Mouse (Mus musculus) midbrain, embryonic 10.5 days (tissue): ENCODE measurements around the gene Atg7. TPM values are rescaled to one million over a fixed set of nuclear protein-coding genes. Genes with fewer than 3 reads are reported as not detected.

ENCODE experiments used
- DNase-seq: peaks from one replicate; pipeline ENCODE4 v3.0.0-alpha.2; 2017; ENCODE audit warnings: low spot score
- H3K27ac ChIP-seq: fragments of 300-500 bp; sonication (generic); replicated peaks from 2 replicates; pipeline ENCODE4 v1.5.1; 2016; ENCODE audit warnings: mild to moderate bottlenecking
- H3K27me3 ChIP-seq: fragments of 300-500 bp; sonication (generic); 2 replicates; pipeline ENCODE4 v1.6.1; 2016; ENCODE audit warnings: low read depth, mild to moderate bottlenecking; ENCODE audit not compliant: poor library complexity, severe bottlenecking
- H3K36me3 ChIP-seq: fragments of 300-500 bp; sonication (generic); 2 replicates; pipeline ENCODE4 v1.6.1; 2016; ENCODE audit warnings: mild to moderate bottlenecking, moderate library complexity
- H3K4me1 ChIP-seq: fragments of 300-500 bp; sonication (generic); 2 replicates; pipeline ENCODE4 v1.6.1; 2016
- H3K4me3 ChIP-seq: fragments of 300-500 bp; sonication (generic); 2 replicates; pipeline ENCODE4 v1.5.1; 2016; ENCODE audit warnings: mild to moderate bottlenecking, moderate library complexity
- H3K9me3 ChIP-seq: fragments of 300-500 bp; sonication (generic); replicated peaks from 2 replicates; pipeline ENCODE4 v1.6.1; 2016; ENCODE audit warnings: mild to moderate bottlenecking
- WGBS: fragments of 180-500 bp; shearing (Covaris S2); methylation state at CpG from one replicate; pipeline ENCODE4 v1.1.7; 2016; 5-methylcytosine and 5-hydroxymethylcytosine counted together
- polyA plus RNA-seq: library from polyadenylated mRNA; unstranded; fragments of >200 nt; fragmentation: Nextera tagmentation; extraction: Ambion mirVana; gene quantifications from 2 replicates; pipeline ENCODE4 v1.2.1, GENCODE M21; 2016

Atg7 gene
- polyA plus RNA-seq, 1 experiment from 2014 or later, result 22.4 TPM

DNA sequence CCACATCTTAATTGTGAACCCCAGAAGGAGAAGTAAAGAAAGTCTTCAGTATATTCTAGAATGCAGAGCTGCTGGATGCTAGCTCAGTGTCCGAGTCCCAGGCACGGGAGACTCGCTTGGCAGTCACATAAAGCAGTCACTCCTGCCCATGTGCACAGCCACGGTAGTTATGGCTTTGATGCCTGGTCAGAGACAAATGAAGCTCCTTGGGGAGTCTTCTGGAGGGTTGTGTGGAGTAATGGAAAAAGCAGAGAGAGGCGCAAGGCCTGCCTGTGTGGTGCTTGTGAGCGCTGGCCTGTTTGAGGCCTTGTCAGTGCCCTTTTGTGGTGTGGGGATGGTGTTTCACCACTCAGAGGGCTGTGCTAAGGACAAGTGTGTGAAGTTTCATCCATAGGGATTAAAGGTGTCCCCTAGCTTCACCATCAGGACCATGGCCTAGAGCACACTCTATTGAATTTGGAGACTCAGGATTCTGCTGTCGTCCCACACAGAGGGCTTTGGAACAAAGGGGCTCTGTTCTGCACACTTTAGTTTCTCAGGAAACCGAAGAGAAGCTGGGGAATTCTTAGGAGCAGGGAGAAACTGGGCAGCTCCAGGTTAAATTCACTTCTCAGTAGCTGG, 161.1 kb downstream of the Atg7 start:
- peak overlapping the region; percentile 77 for H3K27ac ChIP-seq
- no peak for DNase-seq
- no peak overlapping the region for H3K4me3 ChIP-seq
- H3K4me1 ChIP-seq, result peaks cover 20% of the 10 kb centered on the region
- 60% methylated on average over 8 of the region's 8 CpGs for WGBS
- H3K27me3 ChIP-seq, result no peaks in the 10 kb centered on the region
- H3K9me3 ChIP-seq, result no peaks in the 10 kb centered on the region
- no peaks in the 10 kb centered on the region for H3K36me3 ChIP-seq

DNA sequence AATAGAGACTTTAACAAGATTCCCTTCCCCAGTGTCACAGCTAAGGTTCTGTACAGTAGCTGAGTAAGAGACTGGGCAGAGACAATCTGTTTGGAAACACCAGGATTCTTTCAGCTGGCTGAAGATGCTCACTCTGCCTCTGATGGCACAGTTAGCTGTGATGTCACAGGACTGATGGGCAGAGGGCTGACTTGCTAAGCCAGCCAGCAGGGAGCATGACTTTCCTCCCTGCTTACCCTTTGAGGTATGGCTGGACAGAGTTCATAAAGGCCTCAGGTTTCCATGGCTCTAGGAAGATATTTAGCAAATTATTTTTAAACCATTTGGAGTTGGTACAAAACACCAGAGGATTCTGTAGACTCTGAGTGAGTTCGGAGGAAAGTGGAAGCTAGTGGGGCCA, 162.0 kb downstream of the Atg7 start:
- no peaks in the 10 kb centered on the region for H3K36me3 ChIP-seq
- peaks cover 20% of the 10 kb centered on the region for H3K4me1 ChIP-seq
- H3K9me3 ChIP-seq, result no peaks in the 10 kb centered on the region
- no peaks in the 10 kb centered on the region for H3K27me3 ChIP-seq
- no peak for DNase-seq
- 70% methylated on average over 1 of the region's 1 CpGs for WGBS
- no peak overlapping the region for H3K4me3 ChIP-seq
- H3K27ac ChIP-seq, result 0 out of 2 replicates have a peak overlapping the region, but pooled peaks have one; percentile 52

DNA sequence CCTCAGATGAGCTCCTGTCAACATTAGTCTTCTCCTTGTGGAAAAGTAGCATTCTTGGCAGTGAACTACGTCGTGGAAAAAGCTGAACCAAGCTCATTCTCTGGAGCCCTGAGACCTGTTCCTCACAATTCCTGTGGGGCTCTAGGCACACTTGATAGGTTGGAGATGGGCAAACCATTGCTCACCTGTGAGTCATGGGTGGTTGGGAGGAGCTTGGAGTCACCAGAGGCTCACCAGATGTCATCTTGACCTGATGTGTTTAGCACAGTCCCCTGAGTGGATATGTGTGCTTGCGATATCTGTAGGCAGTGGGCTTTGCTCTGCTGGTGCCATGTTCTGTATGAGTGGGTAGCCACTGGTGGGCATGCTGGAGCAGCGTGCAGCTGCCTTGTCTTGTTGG, 163.0 kb downstream of the Atg7 start:
- Histone ChIP-seq H3K4me1 (peaks cover 20% of the 10 kb centered on the region), H3K4me3 (no peak overlapping the region), H3K27me3 (no peaks in the 10 kb centered on the region), H3K9me3 (no peaks in the 10 kb centered on the region), H3K27ac (no peak overlapping the region), H3K36me3 (no peaks in the 10 kb centered on the region)
- no peak for DNase-seq
- 94% methylated on average over 4 of the region's 4 CpGs for WGBS

DNA sequence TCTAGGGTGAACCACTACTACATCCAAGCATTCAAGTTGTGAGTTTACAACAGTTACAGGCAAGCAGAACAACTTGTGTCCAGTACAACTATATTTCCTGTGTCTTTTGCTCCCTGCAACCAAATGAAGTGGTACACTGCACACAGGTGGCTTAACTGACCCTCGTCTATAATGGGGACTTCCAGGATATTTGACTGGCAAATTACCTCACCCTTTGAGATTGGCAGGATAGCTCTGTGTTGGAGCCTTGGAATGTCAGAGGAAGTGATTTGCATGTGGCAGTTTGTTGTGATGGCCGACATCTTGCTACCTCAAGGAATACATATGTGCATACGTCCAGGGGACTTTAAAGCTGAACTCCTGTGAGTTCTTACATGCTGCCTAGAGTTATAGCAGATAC, 164.6 kb downstream of the Atg7 start:
- no peaks in the 10 kb centered on the region for H3K9me3 ChIP-seq
- 85% methylated on average over 3 of the region's 3 CpGs for WGBS
- no peaks in the 10 kb centered on the region for H3K36me3 ChIP-seq

DNA sequence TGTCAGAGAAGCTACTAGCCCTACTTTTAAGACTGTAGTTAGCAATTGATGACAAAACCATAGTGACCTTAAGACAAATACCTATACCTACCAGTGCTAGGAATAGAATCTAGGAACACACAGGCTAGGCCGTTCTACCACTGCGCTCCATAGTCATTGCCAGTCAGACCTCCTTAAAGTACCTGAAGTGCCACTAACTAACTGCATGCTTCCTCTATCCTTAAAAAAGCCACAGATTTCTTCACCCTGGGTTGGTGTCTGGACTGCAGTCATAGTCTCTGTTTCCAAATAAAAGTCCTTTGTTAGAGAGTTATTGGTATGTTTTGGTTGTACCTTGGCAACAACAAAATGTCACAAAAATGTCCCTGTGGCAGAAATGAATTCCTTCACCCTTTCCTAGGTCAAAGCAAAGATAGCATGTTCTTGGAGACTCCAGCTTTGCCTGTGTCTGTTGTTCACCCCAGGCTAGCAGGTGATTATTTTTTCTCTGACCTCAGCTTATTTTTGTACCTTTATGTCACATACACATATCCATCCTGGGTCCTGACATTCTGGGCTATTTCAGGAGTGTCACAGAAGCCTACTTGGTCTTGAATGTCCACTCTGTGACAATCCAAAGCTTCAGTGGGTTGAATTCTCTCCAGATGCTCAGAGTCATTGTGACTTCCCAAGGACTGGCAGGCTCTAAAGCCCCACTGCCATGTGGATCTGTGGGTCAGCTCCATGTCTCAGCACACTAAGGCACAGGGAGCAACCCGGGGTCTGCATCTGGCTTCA, 165.9 kb downstream of the Atg7 start:
- Histone ChIP-seq H3K4me1 (peaks cover 15% of the 10 kb centered on the region), H3K4me3 (no peak overlapping the region), H3K9me3 (no peaks in the 10 kb centered on the region), H3K27me3 (no peaks in the 10 kb centered on the region), H3K27ac (no peak overlapping the region), H3K36me3 (no peaks in the 10 kb centered on the region)
- WGBS, result 91% methylated on average over 3 of the region's 3 CpGs
- no peak for DNase-seq

More for the DNA sequence above, 164.6 kb downstream of the Atg7 start:
- Histone ChIP-seq H3K4me3 (no peak overlapping the region), H3K27me3 (no peaks in the 10 kb centered on the region), H3K4me1 (peaks cover 20% of the 10 kb centered on the region), H3K27ac (no peak overlapping the region)
- DNase-seq, result no peak

DNA sequence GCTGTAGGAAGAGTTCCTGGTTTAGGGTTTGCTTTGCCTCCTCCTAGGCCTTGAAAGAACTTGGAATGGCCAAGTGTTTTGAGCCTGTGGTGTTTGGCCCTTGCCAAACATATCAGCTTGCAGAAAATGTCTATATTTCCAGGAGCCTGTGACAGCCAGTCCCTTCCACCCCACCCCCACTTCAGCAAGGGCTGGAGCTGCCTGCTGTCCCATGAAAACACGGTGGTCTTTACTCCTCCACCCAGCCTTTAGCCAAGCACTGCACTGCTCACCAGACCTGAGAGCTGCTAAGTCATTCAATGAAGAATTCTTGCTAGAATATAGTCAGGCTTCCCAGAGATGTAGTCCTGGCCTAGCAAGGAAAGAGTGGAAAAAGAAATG, 166.5 kb downstream of the Atg7 start:
- no peak for DNase-seq
- Histone ChIP-seq H3K36me3 (no peaks in the 10 kb centered on the region), H3K9me3 (no peaks in the 10 kb centered on the region), H3K27ac (no peak overlapping the region), H3K4me1 (peaks cover 10% of the 10 kb centered on the region), H3K4me3 (no peak overlapping the region), H3K27me3 (no peaks in the 10 kb centered on the region)
- WGBS, result 69% methylated on average over 1 of the region's 1 CpGs

DNA sequence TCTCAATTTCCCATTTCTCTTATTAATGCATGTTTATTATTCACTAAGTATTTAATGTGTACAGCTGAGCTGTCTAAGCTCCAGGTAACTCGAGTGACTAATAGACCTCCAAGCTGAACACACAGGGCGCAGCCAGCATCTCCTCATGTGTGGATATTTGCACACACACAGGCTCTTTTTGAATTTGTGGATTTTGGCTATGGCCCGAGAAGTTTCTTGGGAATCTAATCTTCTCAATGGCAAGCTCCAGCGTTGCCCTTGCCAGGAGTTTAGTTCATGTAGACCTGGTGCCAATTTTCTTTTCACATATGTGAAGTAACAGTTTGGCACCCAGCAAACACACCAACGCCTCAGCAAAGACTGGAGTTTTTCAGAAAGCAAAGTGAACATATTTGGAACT, 169.4 kb downstream of the Atg7 start:
- H3K4me1 ChIP-seq, result peaks cover 4% of the 10 kb centered on the region
- H3K27ac ChIP-seq, result no peak overlapping the region
- H3K27me3 ChIP-seq, result no peaks in the 10 kb centered on the region
- H3K36me3 ChIP-seq, result no peaks in the 10 kb centered on the region
- DNase-seq, result no peak
- no peaks in the 10 kb centered on the region for H3K9me3 ChIP-seq
- H3K4me3 ChIP-seq, result no peak overlapping the region
- WGBS, result 90% methylated on average over 5 of the region's 5 CpGs

DNA sequence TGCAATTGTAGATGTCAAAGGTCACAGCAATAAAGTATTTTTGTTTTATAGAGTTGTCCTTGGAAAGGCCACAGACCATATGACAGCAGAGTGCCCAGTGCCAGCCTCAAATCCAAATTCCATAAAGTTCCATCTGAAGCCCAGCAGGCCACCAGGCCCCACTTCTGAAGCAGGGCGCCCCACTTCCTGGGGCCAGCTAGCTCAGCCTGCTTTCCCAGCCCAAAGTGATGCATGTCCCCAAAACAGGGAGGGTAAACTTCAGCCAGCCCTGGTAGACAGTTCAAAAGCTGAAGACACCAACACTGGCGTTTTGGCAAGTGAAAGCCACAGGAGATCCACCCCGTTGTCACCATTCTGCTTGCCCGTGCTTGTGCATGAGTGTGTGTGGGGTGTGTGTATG, 169.9 kb downstream of the Atg7 start:
- whole genome bisulfite sequencing, result 90% methylated on average over 4 of the region's 4 CpGs
- H3K27me3 ChIP-seq, result no peaks in the 10 kb centered on the region
- H3K4me3 ChIP-seq, result no peak overlapping the region
- H3K4me1 ChIP-seq, result peaks cover 8% of the 10 kb centered on the region
- H3K9me3 ChIP-seq, result no peaks in the 10 kb centered on the region
- no peaks in the 10 kb centered on the region for H3K36me3 ChIP-seq
- no peak for DNase-seq
- no peak overlapping the region for H3K27ac ChIP-seq

DNA sequence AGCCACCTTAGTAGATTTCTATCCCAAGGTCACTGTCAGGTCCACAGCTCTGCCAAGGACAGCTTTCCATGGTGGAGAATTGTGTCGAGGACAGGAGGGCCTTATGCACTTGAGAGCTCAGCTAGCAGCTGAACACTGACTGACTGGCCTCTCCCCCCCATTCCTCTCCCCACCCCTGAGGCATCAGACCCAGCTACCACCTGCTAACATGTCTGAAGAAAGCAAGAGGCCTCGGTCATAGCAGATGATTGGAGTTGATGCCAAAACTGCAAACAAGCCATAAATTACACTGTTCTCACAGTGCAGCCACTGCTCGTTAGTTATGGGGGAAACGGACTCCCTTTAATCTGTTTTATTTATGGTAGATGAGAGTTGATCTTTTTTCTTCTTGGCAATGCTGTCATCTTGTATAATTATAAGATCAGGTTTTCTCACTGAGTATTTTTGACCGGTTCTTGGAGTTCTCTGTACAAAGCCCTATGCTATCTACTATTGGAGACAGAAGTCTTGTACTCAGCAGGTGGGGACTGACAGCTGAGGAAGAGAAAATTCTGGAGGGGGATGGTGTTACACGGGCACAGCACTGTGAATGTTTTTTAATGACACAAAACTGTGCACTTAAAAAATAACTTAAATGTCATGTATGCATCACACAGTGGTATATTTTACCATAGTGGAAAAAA, 171.4 kb downstream of the Atg7 start:
- Histone ChIP-seq H3K27me3 (no peaks in the 10 kb centered on the region), H3K36me3 (no peaks in the 10 kb centered on the region), H3K9me3 (no peaks in the 10 kb centered on the region), H3K4me3 (no peak overlapping the region), H3K4me1 (peaks cover 22% of the 10 kb centered on the region), H3K27ac (no peak overlapping the region)
- no peak for DNase-seq
- WGBS, result 91% methylated on average over 6 of the region's 6 CpGs

DNA sequence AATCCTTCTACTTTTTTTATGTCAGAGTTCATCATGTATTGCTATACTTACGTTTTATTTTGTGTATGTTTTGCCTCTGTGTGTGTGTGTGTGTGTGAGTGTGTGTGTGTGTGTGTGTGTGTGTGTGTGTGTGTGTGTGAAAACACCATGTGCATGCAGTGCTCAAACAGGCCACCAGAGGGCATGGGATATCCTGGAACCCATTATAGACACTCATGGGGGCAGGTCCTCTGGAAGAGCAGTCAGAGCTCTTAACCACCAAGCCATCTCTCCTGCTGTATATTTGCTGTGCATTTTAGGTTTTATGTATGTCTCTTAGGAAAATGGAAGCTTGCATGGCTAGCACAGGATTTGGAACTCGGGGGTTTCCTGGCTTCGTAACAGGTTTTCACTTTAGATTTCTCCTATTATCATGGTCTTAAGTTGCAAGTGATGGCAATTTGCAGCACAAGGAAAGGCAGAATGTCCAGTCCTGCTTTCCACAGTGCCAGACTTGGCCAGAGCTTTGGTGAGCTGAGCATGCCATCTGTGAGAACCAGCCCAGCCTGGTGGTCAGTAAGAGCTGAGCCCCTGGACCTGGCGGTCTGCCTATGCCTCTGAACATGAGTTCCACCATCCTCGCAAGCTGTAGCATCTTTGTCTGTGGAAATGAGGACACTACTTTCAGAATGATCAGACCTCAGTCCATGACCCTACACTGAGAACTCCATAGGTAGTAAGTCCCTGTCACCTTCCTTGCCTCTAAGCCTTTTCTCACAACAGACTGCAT, 172.2 kb downstream of the Atg7 start:
- DNase-seq, result no peak
- no peaks in the 10 kb centered on the region for H3K9me3 ChIP-seq
- H3K4me1 ChIP-seq, result peaks cover 28% of the 10 kb centered on the region
- over 99% methylated on average over 5 of the region's 5 CpGs for whole genome bisulfite sequencing
- H3K27ac ChIP-seq, result no peak overlapping the region
- H3K27me3 ChIP-seq, result no peaks in the 10 kb centered on the region
- no peak overlapping the region for H3K4me3 ChIP-seq
- H3K36me3 ChIP-seq, result no peaks in the 10 kb centered on the region

DNA sequence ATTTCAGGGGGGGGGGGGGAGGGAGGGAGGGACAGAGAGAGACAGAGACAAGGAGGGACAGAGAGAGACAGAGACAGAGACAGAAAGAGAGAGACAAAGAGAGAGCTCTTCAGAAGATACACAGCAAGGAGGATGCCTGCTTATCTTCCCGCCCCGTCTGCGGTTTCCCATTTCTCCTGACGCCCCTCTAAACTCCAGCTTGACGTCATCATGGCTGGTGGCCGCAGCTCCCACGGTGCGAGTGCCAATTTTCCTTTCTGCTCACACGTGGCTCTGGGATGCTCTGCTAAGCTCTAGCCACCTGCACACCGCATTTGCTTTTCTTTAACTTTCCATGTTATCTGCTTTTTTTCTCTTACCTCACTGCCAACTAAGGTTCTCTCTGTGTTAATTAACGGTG, 175.1 kb downstream of the Atg7 start:
- Histone ChIP-seq H3K9me3 (no peaks in the 10 kb centered on the region), H3K4me1 (peaks cover 34% of the 10 kb centered on the region), H3K36me3 (no peaks in the 10 kb centered on the region), H3K27ac (peak overlapping the region; percentile 34; the same call in 1 of the 2 replicates), H3K27me3 (no peaks in the 10 kb centered on the region), H3K4me3 (no peak overlapping the region)
- no peak for DNase-seq
- WGBS, result 62% methylated on average over 11 of the region's 11 CpGs

DNA sequence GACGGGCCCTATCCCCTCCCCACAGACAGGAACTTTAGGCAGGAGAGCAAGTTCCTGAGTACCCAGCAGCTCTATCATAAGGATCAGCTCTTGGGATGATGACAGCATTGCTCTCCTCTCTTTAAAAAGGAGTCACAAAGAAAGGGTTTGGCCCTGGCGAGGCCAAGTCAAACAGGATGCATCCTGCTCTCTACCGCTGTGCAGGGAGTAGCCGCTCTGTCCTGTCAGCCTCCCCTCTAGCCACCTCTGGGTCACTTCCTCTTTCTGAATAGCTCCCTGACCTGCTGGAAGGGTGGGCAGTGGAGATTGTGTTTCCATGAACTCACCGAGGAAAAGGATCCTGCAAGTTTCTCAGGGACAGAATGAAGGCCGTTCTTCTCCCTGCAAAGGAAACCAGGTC, 175.6 kb downstream of the Atg7 start:
- WGBS, result 74% methylated on average over 6 of the region's 6 CpGs
- Histone ChIP-seq H3K27ac (peak overlapping the region; percentile 34), H3K36me3 (no peaks in the 10 kb centered on the region), H3K4me1 (peaks cover 34% of the 10 kb centered on the region), H3K27me3 (no peaks in the 10 kb centered on the region), H3K9me3 (no peaks in the 10 kb centered on the region), H3K4me3 (no peak overlapping the region)
- DNase-seq, result no peak
